Mouse (Mus musculus): ENCODE data around the gene Alx3. TPM values are rescaled to one million over a fixed set of nuclear protein-coding genes. Genes with fewer than 3 reads are reported as not detected.

Gene Alx3
- polyA plus RNA-seq (2016; fragmentation: Nextera tagmentation; extraction: Ambion mirVana): 8.3 and 8.7 TPM in 2 replicates

DNA sequence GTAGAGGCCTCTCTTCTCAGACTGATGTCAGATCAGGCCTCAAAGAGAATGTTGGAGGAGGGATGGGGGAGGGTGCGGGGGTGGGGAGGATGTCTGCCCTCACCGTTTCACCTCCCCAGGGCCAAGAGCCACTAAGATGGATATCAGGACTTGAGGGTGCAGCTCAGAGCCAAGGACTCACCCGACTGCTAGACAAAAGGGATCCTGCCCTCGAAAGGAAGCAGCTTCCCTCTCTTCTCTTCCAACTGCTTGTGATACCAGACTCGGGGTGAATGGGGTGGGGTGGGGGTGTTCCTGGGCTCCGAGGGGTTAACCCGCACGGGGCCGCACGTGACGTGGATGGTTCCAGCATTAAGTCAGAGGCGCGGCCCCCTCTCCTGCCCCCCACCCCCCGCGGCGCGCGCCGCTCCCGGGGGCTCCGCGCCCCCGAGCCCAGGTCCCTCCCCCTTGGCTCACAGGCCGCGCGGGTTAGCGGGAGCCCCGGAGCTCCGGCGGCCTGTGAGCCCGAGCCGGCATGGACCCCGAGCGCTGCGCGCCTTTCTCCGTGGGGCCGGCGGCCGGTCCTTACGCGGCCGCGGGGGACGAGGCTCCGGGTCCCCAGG lies at the start of gene Alx3:
Gene Alx3 (plus strand): TSS at position 370 of the 602 bp plus-strand sequence.
- Histone ChIP-seq H3K9me3 (no peaks in the 10 kb centered on the region), H3K36me3 (replicated peaks) (no peaks in the 10 kb centered on the region), H3K27me3 (peaks cover 90% of the 10 kb centered on the region), H3K4me3 (replicated peaks) (peak within 1 kb of the TSS; percentile 46), H3K9ac (peak within 1 kb of the TSS; percentile 57), H3K4me2 (peak within 1 kb of the TSS; percentile 66), H3K27ac (0 out of 2 replicates have a peak within 1 kb of the TSS, but pooled peaks have one; percentile 6), H3K4me1 (peaks cover 26% of the 10 kb centered on the region)
- no peak for ATAC-seq (ENCODE audit: low FRiP score)
- 1% methylated on average over 44 of the region's 46 CpGs for WGBS

DNA sequence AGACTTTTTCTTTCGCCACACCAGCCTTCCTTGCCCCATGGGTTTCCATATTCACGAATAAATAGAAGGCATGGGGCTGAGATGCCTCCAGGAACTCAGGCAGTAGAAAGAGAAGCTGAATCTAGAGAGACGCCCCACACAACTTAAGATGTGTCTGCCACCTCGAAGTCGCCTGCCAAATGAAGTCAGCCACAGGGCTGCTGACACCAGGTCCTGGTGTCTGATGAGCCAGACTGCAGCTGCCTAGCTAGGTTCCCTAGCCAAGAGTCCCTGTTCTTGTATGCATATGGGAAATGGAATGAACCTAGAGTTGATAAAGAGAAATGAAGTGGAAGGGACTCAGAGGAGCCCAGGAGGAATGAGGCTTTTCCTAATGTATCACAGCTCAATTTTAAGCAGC lies 49.6 kb upstream of the Alx3 start:
- H3K4me2 ChIP-seq: no peak overlapping the region
- ATAC-seq (ENCODE audit: low FRiP score): no peak
- peaks cover 3% of the 10 kb centered on the region; the same call in 1 of the 2 replicates for H3K4me1 ChIP-seq
- H3K27me3 ChIP-seq: no peaks in the 10 kb centered on the region
- H3K27ac ChIP-seq: no peak overlapping the region
- 85% methylated on average over 5 of the region's 5 CpGs for WGBS
- no peaks in the 10 kb centered on the region for H3K9me3 ChIP-seq
- no peaks in the 10 kb centered on the region for H3K36me3 ChIP-seq (replicated peaks)
- no peak overlapping the region for H3K9ac ChIP-seq
- H3K4me3 ChIP-seq (replicated peaks): no peak overlapping the region

- WGBS: 82% methylated on average over 10 of the region's 10 CpGs
- ATAC-seq (ENCODE audit: low FRiP score): no peak
- no peak overlapping the region for H3K27ac ChIP-seq
- no peak overlapping the region for H3K4me2 ChIP-seq
- peaks cover 3% of the 10 kb centered on the region; the same call in 1 of the 2 replicates for H3K4me1 ChIP-seq
- H3K4me3 ChIP-seq (replicated peaks): no peak overlapping the region
- H3K9ac ChIP-seq: no peak overlapping the region
- H3K36me3 ChIP-seq (replicated peaks): no peaks in the 10 kb centered on the region
- H3K9me3 ChIP-seq: no peaks in the 10 kb centered on the region
- no peaks in the 10 kb centered on the region for H3K27me3 ChIP-seq
Observed at GRCm38 (mm10) chr3:107545716-107546412, 49.0 kb upstream of the Alx3 start.

DNA sequence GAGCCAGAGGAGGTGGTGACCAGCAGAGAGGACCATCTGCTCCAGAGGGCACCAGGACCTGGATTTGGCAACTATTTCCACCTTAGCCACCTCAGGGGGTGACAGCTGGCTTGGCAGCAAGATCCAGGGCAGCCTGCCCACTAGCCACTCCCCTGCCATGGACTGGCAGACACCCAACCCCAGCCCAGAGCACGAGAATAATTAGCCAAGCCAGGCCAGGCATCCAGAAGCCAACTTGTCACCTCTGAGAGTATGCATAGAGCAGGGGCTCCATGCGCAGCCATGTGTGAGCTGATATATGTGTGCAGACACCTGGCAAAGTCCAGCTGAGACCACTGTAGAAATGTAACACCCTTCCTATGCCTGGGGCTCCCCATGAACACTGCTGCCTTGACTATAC lies 47.9 kb upstream of the Alx3 start:
- no peak for ATAC-seq (ENCODE audit: low FRiP score)
- no peaks in the 10 kb centered on the region for H3K27me3 ChIP-seq
- H3K4me3 ChIP-seq (replicated peaks): no peak overlapping the region
- 67% methylated on average over 2 of the region's 2 CpGs for WGBS
- no peaks in the 10 kb centered on the region for H3K36me3 ChIP-seq (replicated peaks)
- no peak overlapping the region for H3K4me2 ChIP-seq
- H3K9me3 ChIP-seq: no peaks in the 10 kb centered on the region
- H3K4me1 ChIP-seq: peaks cover 3% of the 10 kb centered on the region; the same call in 1 of the 2 replicates
- no peak overlapping the region for H3K9ac ChIP-seq
- H3K27ac ChIP-seq: no peak overlapping the region

- ATAC-seq (ENCODE audit: low FRiP score): 0 out of 2 replicates have a peak, but pooled peaks have one; percentile 51
- H3K4me2 ChIP-seq: no peak overlapping the region
- WGBS: 69% methylated on average over 17 of the region's 17 CpGs
- no peak overlapping the region for H3K9ac ChIP-seq
- H3K9me3 ChIP-seq: no peaks in the 10 kb centered on the region
- H3K4me1 ChIP-seq: peaks cover 3% of the 10 kb centered on the region; the same call in 1 of the 2 replicates
- no peak overlapping the region for H3K27ac ChIP-seq
- no peaks in the 10 kb centered on the region for H3K27me3 ChIP-seq
- no peak overlapping the region for H3K4me3 ChIP-seq (replicated peaks)
- no peaks in the 10 kb centered on the region for H3K36me3 ChIP-seq (replicated peaks)
Observed at GRCm38 (mm10) chr3:107550409-107551049, 44.3 kb upstream of the Alx3 start.

DNA sequence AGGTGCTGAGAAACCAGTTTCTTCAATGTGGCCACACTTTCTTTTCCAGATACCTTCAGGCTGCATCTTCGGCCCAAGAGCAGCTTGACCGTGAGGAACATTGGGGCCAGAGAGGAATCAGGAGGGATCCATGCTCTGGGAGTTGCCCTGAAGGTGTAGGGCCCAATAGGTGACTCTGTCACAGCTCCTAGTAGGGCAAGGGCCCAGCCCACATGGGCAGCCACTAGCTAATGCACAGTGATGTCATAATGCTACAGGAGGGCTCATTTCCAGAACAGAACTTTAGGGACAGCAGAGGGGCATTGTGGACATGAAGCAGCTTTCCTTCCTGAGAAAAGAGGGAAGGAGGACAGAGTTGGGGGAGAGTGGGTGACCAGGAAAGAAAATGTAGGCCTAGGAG lies 40.0 kb upstream of the Alx3 start, which contains the start of gene Ubl4b:
Gene Ubl4b (minus strand): TSS at position 232 of the 400 bp plus-strand sequence.
- Histone ChIP-seq H3K4me2 (no peak within 1 kb of the TSS), H3K36me3 (replicated peaks) (no peaks in the 10 kb centered on the region), H3K27me3 (peaks cover 11% of the 10 kb centered on the region; the same call in 1 of the 2 replicates), H3K4me1 (no peaks in the 10 kb centered on the region), H3K9ac (no peak within 1 kb of the TSS), H3K9me3 (no peaks in the 10 kb centered on the region), H3K27ac (no peak within 1 kb of the TSS), H3K4me3 (replicated peaks) (no peak within 1 kb of the TSS)
- ATAC-seq (ENCODE audit: low FRiP score): no peak
- 89% methylated on average over 2 of the region's 2 CpGs for WGBS

- H3K9me3 ChIP-seq: no peaks in the 10 kb centered on the region
- no peaks in the 10 kb centered on the region for H3K4me1 ChIP-seq
- peaks cover 11% of the 10 kb centered on the region; the same call in 1 of the 2 replicates for H3K27me3 ChIP-seq
- no peak overlapping the region for H3K27ac ChIP-seq
- H3K9ac ChIP-seq: no peak overlapping the region
- WGBS: 33% methylated on average over 3 of the region's 3 CpGs
- no peak overlapping the region for H3K4me2 ChIP-seq
- no peak overlapping the region for H3K4me3 ChIP-seq (replicated peaks)
- H3K36me3 ChIP-seq (replicated peaks): no peaks in the 10 kb centered on the region
- ATAC-seq (ENCODE audit: low FRiP score): no peak
Observed at GRCm38 (mm10) chr3:107558740-107559139, 36.1 kb upstream of the Alx3 start.

- no peak overlapping the region for H3K4me2 ChIP-seq
- no peak overlapping the region for H3K27ac ChIP-seq
- no peak overlapping the region for H3K4me3 ChIP-seq (replicated peaks)
- H3K4me1 ChIP-seq: no peaks in the 10 kb centered on the region
- H3K27me3 ChIP-seq: peaks cover 11% of the 10 kb centered on the region; the same call in 1 of the 2 replicates
- no peaks in the 10 kb centered on the region for H3K36me3 ChIP-seq (replicated peaks)
- no peaks in the 10 kb centered on the region for H3K9me3 ChIP-seq
- no peak overlapping the region for H3K9ac ChIP-seq
- WGBS: 6% methylated on average over 3 of the region's 3 CpGs
- ATAC-seq (ENCODE audit: low FRiP score): peak; percentile 77; the same call in 1 of the 2 replicates
Observed at GRCm38 (mm10) chr3:107559183-107559582, 35.6 kb upstream of the Alx3 start.

DNA sequence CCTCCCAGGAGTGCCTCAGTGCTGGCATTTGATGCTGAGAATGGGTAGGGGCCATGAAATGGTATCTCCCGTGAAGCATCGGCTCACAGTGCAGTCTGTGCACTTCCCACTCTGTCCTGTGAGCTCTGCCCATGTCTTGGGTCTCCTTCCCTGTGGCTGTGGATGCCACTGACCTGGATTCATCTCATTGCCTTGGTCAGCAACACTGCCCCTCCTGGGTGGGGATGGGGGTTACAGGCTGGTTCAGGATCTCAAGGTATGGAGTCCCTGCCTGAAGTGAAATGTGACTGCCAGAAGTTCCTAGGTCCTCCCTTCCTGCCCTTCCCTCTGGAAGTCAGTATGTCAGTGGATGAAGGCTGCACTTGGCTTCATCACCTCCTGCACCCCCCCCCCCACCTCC lies 32.7 kb upstream of the Alx3 start:
- 87% methylated on average over 2 of the region's 2 CpGs for WGBS
- no peaks in the 10 kb centered on the region for H3K36me3 ChIP-seq (replicated peaks)
- H3K27ac ChIP-seq: no peak overlapping the region
- no peak for ATAC-seq (ENCODE audit: low FRiP score)
- no peak overlapping the region for H3K4me2 ChIP-seq
- H3K9me3 ChIP-seq: no peaks in the 10 kb centered on the region
- H3K9ac ChIP-seq: no peak overlapping the region
- H3K4me3 ChIP-seq (replicated peaks): no peak overlapping the region
- H3K27me3 ChIP-seq: peaks cover 15% of the 10 kb centered on the region; the same call in 1 of the 2 replicates
- H3K4me1 ChIP-seq: no peaks in the 10 kb centered on the region

DNA sequence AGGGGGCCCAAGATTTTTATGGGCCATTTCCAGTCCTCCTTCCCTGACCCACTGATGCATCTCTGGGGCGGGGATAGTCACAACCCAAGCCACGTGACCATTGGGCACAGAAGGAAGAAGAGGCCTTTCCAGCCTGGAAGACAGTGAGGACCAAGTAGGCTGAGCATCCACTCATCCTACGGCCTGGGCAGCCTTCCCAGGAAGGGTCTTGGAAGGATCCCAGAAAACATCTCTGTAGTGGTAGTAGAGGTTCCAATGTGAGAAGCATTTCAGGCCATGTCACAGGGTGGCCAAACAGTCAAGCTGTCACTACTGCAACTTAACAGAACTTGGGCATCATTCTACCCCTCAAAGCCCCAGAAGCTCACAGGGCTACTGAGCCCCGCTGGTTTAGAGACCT lies 32.2 kb upstream of the Alx3 start:
- H3K4me1 ChIP-seq: no peaks in the 10 kb centered on the region
- H3K27ac ChIP-seq: no peak overlapping the region
- H3K36me3 ChIP-seq (replicated peaks): no peaks in the 10 kb centered on the region
- no peak overlapping the region for H3K4me2 ChIP-seq
- no peak overlapping the region for H3K4me3 ChIP-seq (replicated peaks)
- 88% methylated on average over 4 of the region's 4 CpGs for WGBS
- peaks cover 15% of the 10 kb centered on the region; the same call in 1 of the 2 replicates for H3K27me3 ChIP-seq
- H3K9ac ChIP-seq: no peak overlapping the region
- ATAC-seq (ENCODE audit: low FRiP score): no peak
- H3K9me3 ChIP-seq: no peaks in the 10 kb centered on the region

DNA sequence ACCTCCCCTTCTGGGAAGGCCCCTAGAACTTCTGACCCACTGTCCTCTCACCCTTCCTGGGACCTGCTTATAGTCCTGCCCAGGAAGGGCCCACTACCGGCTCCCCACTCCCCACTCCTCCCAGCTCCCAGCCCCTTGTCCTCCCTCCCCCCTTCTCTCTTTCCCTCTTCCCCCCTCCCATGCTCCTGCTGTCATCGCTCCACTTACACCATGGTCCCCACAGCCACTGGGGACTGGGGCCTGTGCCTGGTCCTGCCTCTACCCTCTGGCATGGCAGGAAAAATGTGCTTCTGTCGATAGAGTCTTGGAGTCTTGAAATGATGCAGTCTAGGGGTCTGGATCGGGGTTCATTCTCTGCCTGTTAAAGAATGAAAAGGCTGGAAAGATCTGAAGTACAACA lies 31.0 kb upstream of the Alx3 start:
- Histone ChIP-seq H3K9ac (no peak overlapping the region), H3K4me1 (no peaks in the 10 kb centered on the region), H3K4me3 (replicated peaks) (no peak overlapping the region), H3K27ac (no peak overlapping the region), H3K9me3 (no peaks in the 10 kb centered on the region), H3K4me2 (no peak overlapping the region), H3K27me3 (peaks cover 11% of the 10 kb centered on the region), H3K36me3 (replicated peaks) (no peaks in the 10 kb centered on the region)
- WGBS: 45% methylated on average over 4 of the region's 4 CpGs
- no peak for ATAC-seq (ENCODE audit: low FRiP score)

DNA sequence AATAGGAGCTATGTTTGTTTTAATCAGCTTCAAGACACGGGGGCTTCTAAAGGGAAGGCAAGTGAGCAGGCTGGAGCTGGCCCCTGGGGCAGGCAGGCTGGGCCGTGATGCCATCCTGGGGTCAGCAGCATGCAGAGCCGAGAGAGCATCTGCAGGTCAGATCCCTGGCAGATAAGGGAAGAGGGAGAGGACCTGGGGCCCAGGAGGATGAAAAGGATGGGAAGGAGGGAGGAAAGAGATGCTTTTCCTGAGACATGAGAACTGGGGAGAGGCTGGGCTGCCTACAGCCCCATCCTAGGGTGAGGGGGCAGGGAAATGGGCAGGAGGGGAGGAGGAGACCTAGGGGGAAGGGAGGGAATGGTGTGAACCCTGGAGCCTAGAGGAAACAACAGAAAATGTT lies 29.5 kb upstream of the Alx3 start:
- no peak for ATAC-seq (ENCODE audit: low FRiP score)

More for the DNA sequence above, 29.5 kb upstream of the Alx3 start:
- Histone ChIP-seq H3K36me3 (replicated peaks) (no peaks in the 10 kb centered on the region), H3K4me2 (no peak overlapping the region), H3K27me3 (peaks cover 9% of the 10 kb centered on the region), H3K9me3 (no peaks in the 10 kb centered on the region), H3K4me3 (replicated peaks) (no peak overlapping the region), H3K27ac (no peak overlapping the region), H3K9ac (no peak overlapping the region), H3K4me1 (no peaks in the 10 kb centered on the region)
- 49% methylated on average over 3 of the region's 3 CpGs for WGBS
